In genomic region chr10:108333642-108334041, GRCm38 (mm10) we compare ENCODE assay signal across 10 mouse cellular contexts. TPM values are rescaled to one million over a fixed set of nuclear protein-coding genes. Genes with fewer than 3 reads are reported as not detected.
A peak's percentile ranks its signal among the peaks of the same experiment; 100 is the strongest.
DNase-seq lines count a peak whose midpoint lies in the region; ATAC-seq lines count a peak whose summit lies in the region.
"Had no signal": no experiment of that assay in that cellular context is flagged by ENCODE, and none has a peak within 500 bp of the region (broad histone marks: within the 10 kb centered on the region; RNA-seq: fewer than 3 reads in every experiment).

No protein-coding gene starts in this region.

- no peaks in the 10 kb centered on the region for H3K9me3 ChIP-seq in hindbrain, embryonic 15.5 days

- no peak for ATAC-seq in hindbrain, embryonic 15.5 days (ENCODE audit: low FRiP score, low read depth)
- ATAC-seq in megakaryocyte progenitor cell, adult 5-6 weeks (replicated peaks; ENCODE audit: poor library complexity), result no peak

- H3K9ac ChIP-seq in hindbrain, embryonic 15.5 days, result no peak overlapping the region

- H3K4me1 ChIP-seq in hindbrain, embryonic 15.5 days (replicated peaks), result peaks cover 12% of the 10 kb centered on the region

- H3K27ac ChIP-seq in hindbrain, embryonic 15.5 days (replicated peaks), result no peak overlapping the region
- H3K27ac ChIP-seq: macrophage had no signal

- DNase-seq in heart, adult 18-20 months, result peak; percentile 9 to 31
- DNase-seq in heart, adult 9 months (ENCODE audit: low spot score in 2 of 2), result no peak
- DNase-seq in c-Kit-negative CD71-positive TER-119-positive erythroid progenitor cells, embryonic 14.5 days (ENCODE audit: low read depth, low spot score), result peak; percentile 17
- DNase-seq in lung, postnatal 36 days, result peak; percentile 39
- DNase-seq in layer of hippocampus, adult 11-12 months (ENCODE audit: low spot score), result no peak
- no peak for DNase-seq in ovary, adult 18-20 months (ENCODE audit: low spot score)

- WGBS in hindbrain, embryonic 15.5 days, result 5% methylated on average over 12 of the region's 12 CpGs

- H3K36me3 ChIP-seq in hindbrain, embryonic 15.5 days, result no peaks in the 10 kb centered on the region

- H3K4me3 ChIP-seq in hindbrain, embryonic 15.5 days, result peak overlapping the region; percentile 72

- H3K27me3 ChIP-seq in hindbrain, embryonic 15.5 days, result peaks cover 18% of the 10 kb centered on the region
- H3K27me3 ChIP-seq: CH12.LX had no signal

- peak overlapping the region; percentile 98 for H3K4me2 ChIP-seq in hindbrain, embryonic 15.5 days

RNA-seq across cellular contexts. Expression of gene Pawr, which starts 1.7 kb away (rescaled TPM):
- total RNA-seq in heart, adult 18-20 months (2021), result 1 to 10 TPM; 4.4 to 4.8 TPM
- 3.8 TPM in 2 replicates for polyA plus RNA-seq in hindbrain, embryonic 15.5 days (2015; fragmentation: Nextera tagmentation; extraction: Ambion mirVana)
- 0.54 and 0.64 TPM in 2 replicates for total RNA-seq in megakaryocyte progenitor cell, adult 5-6 weeks (2015)
- 0.17 TPM in 1 of 2 replicates, not detected in the other for total RNA-seq in megakaryocyte progenitor cell, adult 5-6 weeks (2017)
- total RNA-seq: CH12.LX had no signal
- polyA plus RNA-seq: macrophage had no signal

Comparison
In these comparisons a context has a peak if more than half of its experiments do, and no peak if none do; other contexts are left out.
1. DNase-seq: peak in heart, adult 18-20 months (2 of 2), c-Kit-negative CD71-positive TER-119-positive erythroid progenitor cells, embryonic 14.5 days (single experiment) and lung, postnatal 36 days (single experiment); none in heart, adult 9 months (0 of 2), layer of hippocampus, adult 11-12 months (single experiment) and ovary, adult 18-20 months (single experiment).